In genomic region chr15:90333275-90333674, GRCm38 (mm10) we compare ENCODE assay signal across 11 mouse cellular contexts.
DNase-seq lines count a peak whose midpoint lies in the region; ATAC-seq and TF ChIP-seq lines count a peak whose summit lies in the region.
"Had no signal": no experiment of that assay in that cellular context is flagged by ENCODE, and none has a peak within 500 bp of the region (broad histone marks: within the 10 kb centered on the region; RNA-seq: fewer than 3 reads in every experiment).

No protein-coding gene starts in this region.

- H3K4me2 ChIP-seq in intestine, embryonic 14.5 days (ENCODE audit: low read length): no peak overlapping the region
- no peak overlapping the region for H3K4me2 ChIP-seq in intestine, postnatal 0 days (replicated peaks; ENCODE audit: low read depth)
- no peak overlapping the region for H3K4me2 ChIP-seq in limb, embryonic 11.5 days (ENCODE audit: low read depth, severe bottlenecking)
- H3K4me2 ChIP-seq: heart, embryonic 13.5 days; neural tube, embryonic 13.5 days had no signal

- H3K79me3 ChIP-seq in C2C12 (ENCODE audit: low read depth): no peaks in the 10 kb centered on the region

- TF ChIP-seq POLR2A in cerebellum, adult 2 months (IDR thresholded peaks at IDR 0.05; ENCODE audit: borderline replicate concordance, insufficient read depth, low read length): no peak

- no peak overlapping the region for H3ac ChIP-seq in C2C12 (ENCODE audit: control insufficient read depth, insufficient read length, low read depth)

- H3K4me1 ChIP-seq in intestine, embryonic 14.5 days (replicated peaks; ENCODE audit: control insufficient read depth, insufficient read depth, low read length): no peaks in the 10 kb centered on the region
- H3K4me1 ChIP-seq in intestine, postnatal 0 days (replicated peaks; ENCODE audit: control insufficient read depth, insufficient read depth, low read length): no peaks in the 10 kb centered on the region
- H3K4me1 ChIP-seq in limb, embryonic 11.5 days (ENCODE audit: control insufficient read depth, insufficient read depth, low read length): peaks cover 7% of the 10 kb centered on the region; the same call in 1 of the 2 replicates
- H3K4me1 ChIP-seq in cerebellum, adult 2 months (ENCODE audit: control insufficient read depth, insufficient read depth, low read length): no peaks in the 10 kb centered on the region

- no peak for TF ChIP-seq CTCF in intestine, postnatal 0 days (IDR thresholded peaks at IDR 0.05; ENCODE audit: low read depth)
- no peak for TF ChIP-seq CTCF in C2C12 (IDR thresholded peaks at IDR 0.05; ENCODE audit: control insufficient read depth, insufficient read depth, insufficient read length)
- TF ChIP-seq CTCF in cerebellum, adult 2 months (IDR thresholded peaks at IDR 0.05; ENCODE audit: borderline replicate concordance, insufficient read depth, low read depth, low read length): no peak

- no peaks in the 10 kb centered on the region for H3K36me3 ChIP-seq in intestine, embryonic 14.5 days (ENCODE audit: control insufficient read depth, insufficient read depth, low read length)
- H3K36me3 ChIP-seq in intestine, postnatal 0 days (ENCODE audit: control insufficient read depth, insufficient read depth): no peaks in the 10 kb centered on the region
- no peaks in the 10 kb centered on the region for H3K36me3 ChIP-seq in C2C12 (ENCODE audit: control insufficient read depth, insufficient read depth)
- H3K36me3 ChIP-seq in limb, embryonic 11.5 days (ENCODE audit: control insufficient read depth, insufficient read depth, low read length): no peaks in the 10 kb centered on the region
- H3K36me3 ChIP-seq: heart, embryonic 13.5 days; neural tube, embryonic 13.5 days had no signal

- no peaks in the 10 kb centered on the region for H3K79me2 ChIP-seq in C2C12 (ENCODE audit: control insufficient read depth, insufficient read depth)

- WGBS in intestine, embryonic 14.5 days: 36% methylated on average over 4 of the region's 4 CpGs
- whole genome bisulfite sequencing in intestine, postnatal 0 days: 50% methylated on average over 4 of the region's 4 CpGs
- WGBS in limb, embryonic 11.5 days: 9% methylated on average over 4 of the region's 4 CpGs
- 7% methylated on average over 4 of the region's 4 CpGs for WGBS in cerebellum, adult 2 months

- no peaks in the 10 kb centered on the region for H3K27me3 ChIP-seq in intestine, embryonic 14.5 days (replicated peaks; ENCODE audit: control insufficient read depth, insufficient read depth, low read length)
- no peaks in the 10 kb centered on the region for H3K27me3 ChIP-seq in intestine, postnatal 0 days (replicated peaks; ENCODE audit: control insufficient read depth, insufficient read depth, low read length)
- H3K27me3 ChIP-seq in C2C12 (ENCODE audit: control insufficient read depth, insufficient read depth, insufficient read length): no peaks in the 10 kb centered on the region
- no peaks in the 10 kb centered on the region for H3K27me3 ChIP-seq in limb, embryonic 11.5 days (ENCODE audit: control insufficient read depth, insufficient read depth, low read length)
- no peaks in the 10 kb centered on the region for H3K27me3 ChIP-seq in cerebellum, adult 2 months (ENCODE audit: control insufficient read depth, insufficient read depth, low read length)
- H3K27me3 ChIP-seq: heart, embryonic 13.5 days; neural tube, embryonic 13.5 days had no signal

- no peaks in the 10 kb centered on the region for H3K9me3 ChIP-seq in intestine, embryonic 14.5 days (ENCODE audit: control insufficient read depth, low read length)
- no peaks in the 10 kb centered on the region for H3K9me3 ChIP-seq in intestine, postnatal 0 days (ENCODE audit: control insufficient read depth)
- no peaks in the 10 kb centered on the region for H3K9me3 ChIP-seq in limb, embryonic 11.5 days (ENCODE audit: control insufficient read depth, low read length)
- H3K9me3 ChIP-seq: heart, embryonic 13.5 days; neural tube, embryonic 13.5 days had no signal

- H3K27ac ChIP-seq in intestine, embryonic 14.5 days (ENCODE audit: low read depth): no peak overlapping the region
- H3K27ac ChIP-seq in intestine, postnatal 0 days (ENCODE audit: low read depth, low read length): no peak overlapping the region
- H3K27ac ChIP-seq in limb, embryonic 11.5 days (replicated peaks; ENCODE audit: low read depth, low read length): no peak overlapping the region; the same call in 1 of the 2 replicates
- H3K27ac ChIP-seq in cerebellum, adult 2 months (ENCODE audit: insufficient read depth, low read length): no peak overlapping the region
- H3K27ac ChIP-seq: heart, embryonic 13.5 days; neural tube, embryonic 13.5 days had no signal

- no peak for ATAC-seq in intestine, embryonic 14.5 days (replicated peaks; ENCODE audit: low FRiP score, low TSS enrichment, low read depth)
- no peak for ATAC-seq in intestine, postnatal 0 days
- ATAC-seq in limb, embryonic 11.5 days (ENCODE audit: insufficient number of reproducible peaks, low FRiP score, low TSS enrichment, low read depth): peak; percentile 57; the same call in 1 of the 2 replicates

- no peak overlapping the region for H3K4me3 ChIP-seq in intestine, embryonic 14.5 days (ENCODE audit: low read depth, low read length)
- H3K4me3 ChIP-seq in intestine, postnatal 0 days (ENCODE audit: low read depth, low read length): no peak overlapping the region
- H3K4me3 ChIP-seq in C2C12 (ENCODE audit: insufficient read depth, poor library complexity, severe bottlenecking): no peak overlapping the region
- no peak overlapping the region for H3K4me3 ChIP-seq in limb, embryonic 11.5 days (ENCODE audit: low read depth, low read length)
- no peak overlapping the region for H3K4me3 ChIP-seq in cerebellum, adult 2 months (replicated peaks; ENCODE audit: insufficient read depth, low read depth, low read length)
- H3K4me3 ChIP-seq: heart, embryonic 13.5 days; neural tube, embryonic 13.5 days had no signal

- peak; percentile 56 for DNase-seq in intestine, embryonic 14.5 days (ENCODE audit: low spot score)
- DNase-seq in embryo, embryonic 10.5 days (ENCODE audit: low spot score): peak; percentile 75
- DNase-seq in limb, embryonic 11.5 days (ENCODE audit: low spot score): peak; percentile 78
- no peak for DNase-seq in gastrocnemius, postnatal 25 days
- DNase-seq in gastrocnemius, postnatal 4 days (ENCODE audit: low spot score in 2 of 2): no peak
- no peak for DNase-seq in cerebellum, adult 2 months
- DNase-seq: cerebellum, adult 11-12 months had no signal

- no peak overlapping the region for H3K9ac ChIP-seq in intestine, embryonic 14.5 days (ENCODE audit: low read length)
- H3K9ac ChIP-seq in intestine, postnatal 0 days (ENCODE audit: low read depth, low read length): no peak overlapping the region
- H3K9ac ChIP-seq in limb, embryonic 11.5 days (ENCODE audit: low read length): no peak overlapping the region
- H3K9ac ChIP-seq: heart, embryonic 13.5 days; neural tube, embryonic 13.5 days had no signal

TF ChIP-seq in C2C12, 6 proteins besides CTCF, POLR2A, EP300 and RAD21:
- peak; percentile 63 for TF ChIP-seq MYOD1 (IDR thresholded peaks at IDR 0.05; ENCODE audit: control insufficient read depth, insufficient read length, low read depth)
- TF ChIP-seq MAX (IDR thresholded peaks at IDR 0.05): no peak

Comparison
In these comparisons a context has a peak if more than half of its experiments do, and no peak if none do; other contexts are left out.
1. DNase-seq: peak in intestine, embryonic 14.5 days (single experiment), embryo, embryonic 10.5 days (single experiment) and limb, embryonic 11.5 days (single experiment); none in gastrocnemius, postnatal 25 days (single experiment), gastrocnemius, postnatal 4 days (0 of 2) and cerebellum, adult 2 months (0 of 2).